Mouse (Mus musculus) forebrain, embryonic 14.5 days (tissue): Measurements from ENCODE around the gene Tbc1d8. TPM values are rescaled to one million over a fixed set of nuclear protein-coding genes. Genes with fewer than 3 reads are reported as not detected.

Experiments used
- ATAC-seq: fragments of 200-750 bp; cut with Nextera tagmentation; 2 replicates; pipeline ENCODE4 v1.8.0; 2017; ENCODE audit warnings: mild to moderate bottlenecking, moderate library complexity
- DNase-seq: peaks from one replicate; pipeline ENCODE4 v3.0.0-alpha.2; 2015; ENCODE audit warnings: low spot score
- H3K27ac ChIP-seq: fragments of 300-500 bp; sonication (generic); 2 replicates; pipeline ENCODE4 v1.5.1; 2014; ENCODE audit warnings: low read depth, mild to moderate bottlenecking, control low read depth, low read length, moderate library complexity
- H3K27me3 ChIP-seq: fragments of 300-500 bp; sonication (generic); replicated peaks from 2 replicates; pipeline ENCODE4 v1.6.1; 2014; ENCODE audit warnings: low read length, control low read depth, mixed read lengths; ENCODE audit not compliant: control insufficient read depth, insufficient read depth
- H3K36me3 ChIP-seq: fragments of 300-500 bp; sonication (generic); 2 replicates; pipeline ENCODE4 v1.6.1; 2014; ENCODE audit warnings: low read length, control low read depth; ENCODE audit not compliant: control insufficient read depth, insufficient read depth
- H3K4me1 ChIP-seq: fragments of 300-500 bp; sonication (generic); 2 replicates; pipeline ENCODE4 v1.6.1; 2014; ENCODE audit warnings: antibody characterized with exemption, low read length, control low read depth; ENCODE audit not compliant: control insufficient read depth, insufficient read depth
- H3K4me2 ChIP-seq: fragments of 300-500 bp; sonication (generic); 2 replicates; pipeline ENCODE4 v1.6.1; 2014; ENCODE audit warnings: mild to moderate bottlenecking, control low read depth, low read length
- H3K4me3 ChIP-seq: fragments of 300-500 bp; sonication (generic); 2 replicates; pipeline ENCODE4 v1.5.1; 2014; ENCODE audit warnings: low read depth, low read length, control low read depth
- H3K9ac ChIP-seq: fragments of 300-500 bp; sonication (generic); 2 replicates; pipeline ENCODE4 v1.6.1; 2014; ENCODE audit warnings: mild to moderate bottlenecking, low read length, control low read depth, moderate library complexity
- H3K9me3 ChIP-seq: fragments of 300-500 bp; sonication (generic); replicated peaks from 2 replicates; pipeline ENCODE4 v1.6.1; 2016; ENCODE audit warnings: low read length, control low read depth, mixed read lengths; ENCODE audit not compliant: control insufficient read depth
- WGBS: fragments of 180-500 bp; shearing (Covaris S2); extraction: QIAGEN DNeasy Blood & Tissue Kit; methylation state at CpG from one replicate; pipeline ENCODE4 v1.1.7; 2014; 5-methylcytosine and 5-hydroxymethylcytosine counted together
- polyA plus RNA-seq: library from polyadenylated mRNA; unstranded; fragments of >200 nt; fragmentation: Nextera tagmentation; extraction: Ambion mirVana; gene quantifications from 2 replicates; pipeline ENCODE4 v1.2.1, GENCODE M21; 2014

Tbc1d8 gene
- polyA plus RNA-seq, 1 experiment from 2014 or later = 4.7 TPM

- DNase-seq = no peak
- H3K4me1 ChIP-seq = no peaks in the 10 kb centered on the region
- H3K27me3 ChIP-seq = no peaks in the 10 kb centered on the region
- no peak overlapping the region for H3K4me2 ChIP-seq
- no peaks in the 10 kb centered on the region for H3K9me3 ChIP-seq
- no peak overlapping the region for H3K4me3 ChIP-seq
- no peak for ATAC-seq
- H3K27ac ChIP-seq = no peak overlapping the region
- 90% methylated on average over 9 of the region's 9 CpGs for WGBS
- H3K36me3 ChIP-seq = no peaks in the 10 kb centered on the region
- H3K9ac ChIP-seq = no peak overlapping the region
Measured at GRCm38 (mm10) chr1:39425497-39425896, 53.1 kb downstream of the Tbc1d8 start.

- no peak overlapping the region for H3K27ac ChIP-seq
Measured at GRCm38 (mm10) chr1:39420987-39421386, 57.6 kb downstream of the Tbc1d8 start.

GRCm38 (mm10) chr1:39418852-39419251, 59.7 kb downstream of the Tbc1d8 start:
- Histone ChIP-seq H3K4me1 (no peaks in the 10 kb centered on the region), H3K4me2 (no peak overlapping the region), H3K9me3 (no peaks in the 10 kb centered on the region), H3K9ac (no peak overlapping the region), H3K27ac (no peak overlapping the region), H3K27me3 (no peaks in the 10 kb centered on the region), H3K4me3 (no peak overlapping the region), H3K36me3 (no peaks in the 10 kb centered on the region)
- 93% methylated on average over 9 of the region's 9 CpGs for WGBS
- no peak for ATAC-seq
- no peak for DNase-seq

More at GRCm38 (mm10) chr1:39420987-39421386, 57.6 kb downstream of the Tbc1d8 start:
- H3K4me1 ChIP-seq = no peaks in the 10 kb centered on the region
- no peaks in the 10 kb centered on the region for H3K36me3 ChIP-seq
- ATAC-seq = no peak
- 91% methylated on average over 6 of the region's 6 CpGs for WGBS
- H3K4me2 ChIP-seq = no peak overlapping the region
- no peak overlapping the region for H3K4me3 ChIP-seq
- no peak overlapping the region for H3K9ac ChIP-seq
- no peaks in the 10 kb centered on the region for H3K9me3 ChIP-seq
- H3K27me3 ChIP-seq = no peaks in the 10 kb centered on the region
- DNase-seq = no peak

GRCm38 (mm10) chr1:39417817-39418216, 60.7 kb downstream of the Tbc1d8 start:
- Histone ChIP-seq H3K9me3 (no peaks in the 10 kb centered on the region), H3K4me1 (no peaks in the 10 kb centered on the region), H3K27ac (no peak overlapping the region), H3K4me2 (no peak overlapping the region), H3K9ac (no peak overlapping the region), H3K4me3 (no peak overlapping the region), H3K36me3 (no peaks in the 10 kb centered on the region), H3K27me3 (no peaks in the 10 kb centered on the region)
- 33% methylated on average over 12 of the region's 12 CpGs for WGBS
- DNase-seq = peak; percentile 18
- ATAC-seq = no peak

- Histone ChIP-seq H3K4me1 (no peaks in the 10 kb centered on the region), H3K4me2 (no peak overlapping the region), H3K36me3 (no peaks in the 10 kb centered on the region), H3K27ac (no peak overlapping the region), H3K27me3 (no peaks in the 10 kb centered on the region), H3K9ac (no peak overlapping the region), H3K4me3 (no peak overlapping the region), H3K9me3 (no peaks in the 10 kb centered on the region)
- DNase-seq (no peak), ATAC-seq (no peak)
- WGBS = 87% methylated on average over 19 of the region's 19 CpGs
Measured at GRCm38 (mm10) chr1:39410085-39410821, 68.3 kb downstream of the Tbc1d8 start.

GRCm38 (mm10) chr1:39408668-39409067, 69.9 kb downstream of the Tbc1d8 start:
- no peak overlapping the region for H3K4me3 ChIP-seq
- no peak for ATAC-seq

GRCm38 (mm10) chr1:39408123-39408522, 70.4 kb downstream of the Tbc1d8 start:
- Histone ChIP-seq H3K4me2 (no peak overlapping the region), H3K4me3 (no peak overlapping the region), H3K27me3 (no peaks in the 10 kb centered on the region), H3K4me1 (no peaks in the 10 kb centered on the region), H3K9ac (no peak overlapping the region), H3K27ac (no peak overlapping the region), H3K36me3 (no peaks in the 10 kb centered on the region), H3K9me3 (no peaks in the 10 kb centered on the region)
- no peak for DNase-seq
- WGBS = 89% methylated on average over 6 of the region's 6 CpGs
- no peak for ATAC-seq

More at GRCm38 (mm10) chr1:39408668-39409067, 69.9 kb downstream of the Tbc1d8 start:
- Histone ChIP-seq H3K27me3 (no peaks in the 10 kb centered on the region), H3K9ac (no peak overlapping the region), H3K36me3 (no peaks in the 10 kb centered on the region), H3K9me3 (no peaks in the 10 kb centered on the region), H3K4me2 (no peak overlapping the region), H3K4me1 (no peaks in the 10 kb centered on the region), H3K27ac (no peak overlapping the region)
- no peak for DNase-seq
- WGBS = 79% methylated on average over 7 of the region's 7 CpGs

GRCm38 (mm10) chr1:39407108-39407507, 71.4 kb downstream of the Tbc1d8 start:
- DNase-seq = no peak
- Histone ChIP-seq H3K9ac (no peak overlapping the region), H3K4me3 (no peak overlapping the region), H3K27me3 (no peaks in the 10 kb centered on the region), H3K4me2 (no peak overlapping the region), H3K36me3 (peaks cover 4% of the 10 kb centered on the region; the same call in 1 of the 2 replicates), H3K4me1 (no peaks in the 10 kb centered on the region), H3K27ac (no peak overlapping the region), H3K9me3 (no peaks in the 10 kb centered on the region)
- 85% methylated on average over 4 of the region's 4 CpGs for WGBS
- ATAC-seq = no peak

- DNase-seq = no peak
- 85% methylated on average over 3 of the region's 3 CpGs for WGBS
- no peak overlapping the region for H3K4me2 ChIP-seq
- H3K9me3 ChIP-seq = 0 out of 2 replicates have a peak, but pooled peaks cover 3% of the 10 kb centered on the region
- H3K36me3 ChIP-seq = peaks cover 4% of the 10 kb centered on the region; the same call in 1 of the 2 replicates
- H3K27me3 ChIP-seq = no peaks in the 10 kb centered on the region
- H3K9ac ChIP-seq = no peak overlapping the region
- H3K27ac ChIP-seq = no peak overlapping the region
- no peak overlapping the region for H3K4me3 ChIP-seq
- no peak for ATAC-seq
- H3K4me1 ChIP-seq = no peaks in the 10 kb centered on the region
Measured at GRCm38 (mm10) chr1:39400173-39400572, 78.4 kb downstream of the Tbc1d8 start.
